Mouse (Mus musculus): ENCODE data around the gene Wfdc15b. TPM values are rescaled to one million over a fixed set of nuclear protein-coding genes. Genes with fewer than 3 reads are reported as not detected.
"Not testable (repeated sequence)": the region's sequence is repeated elsewhere in the genome, so short reads cannot be mapped to it uniquely, and the experiment has no call there.

Wfdc15b gene
- 18.9 and 31.3 TPM in 2 replicates for polyA plus RNA-seq (2014; fragmentation: Nextera tagmentation; extraction: Ambion mirVana)

DNA sequence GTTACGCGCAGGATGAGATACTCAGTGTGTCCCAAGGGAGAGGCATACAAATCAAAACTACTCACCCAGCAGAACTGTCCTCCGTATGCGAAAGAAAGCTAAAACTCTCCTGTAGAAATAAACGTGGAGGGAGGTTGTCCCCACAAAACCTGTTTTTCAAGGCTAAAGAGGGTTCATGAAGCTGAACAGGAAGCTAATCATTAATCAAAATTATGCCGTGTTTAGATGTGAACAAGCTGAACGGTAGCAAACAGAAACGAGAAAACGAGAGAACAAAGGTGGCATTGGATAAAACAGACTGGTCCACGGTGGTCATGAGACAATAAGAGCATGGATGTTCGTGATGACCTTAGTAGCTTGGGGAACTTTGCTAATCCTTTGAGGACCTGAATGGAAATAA lies at the start of gene Wfdc15b:
Wfdc15b (minus strand) TSS at position 139 of the 400 bp plus-strand sequence.
- WGBS: 40% methylated on average over 11 of the region's 11 CpGs
- H3K27ac ChIP-seq (ENCODE audit: low read depth): no peak within 1 kb of the TSS

GRCm38 (mm10) chr2:164256540-164256939 lies 35.1 kb upstream of the Wfdc15b start, which contains the start of gene Svs3b:
Gene Svs3b, minus strand, starts transcription at chr2:164256640.
- H3K4me2 ChIP-seq (ENCODE audit: low read length); ATAC-seq (replicated peaks; ENCODE audit: low FRiP score, low TSS enrichment, low read depth); H3K27ac ChIP-seq (ENCODE audit: low read depth); DNase-seq (ENCODE audit: low spot score); H3K9me3 ChIP-seq (ENCODE audit: control insufficient read depth, low read length); H3K27me3 ChIP-seq (replicated peaks; ENCODE audit: control insufficient read depth, insufficient read depth, low read length); H3K36me3 ChIP-seq (ENCODE audit: control insufficient read depth, insufficient read depth, low read length); H3K9ac ChIP-seq (ENCODE audit: low read length); H3K4me3 ChIP-seq (ENCODE audit: low read depth, low read length); H3K4me1 ChIP-seq (replicated peaks; ENCODE audit: control insufficient read depth, insufficient read depth, low read length): not testable (repeated sequence)
- 70% methylated on average over 1 of the region's 1 CpGs for WGBS

More for the DNA sequence above, at the start of gene Wfdc15b:
- Histone ChIP-seq H3K4me1 (replicated peaks; ENCODE audit: control insufficient read depth, insufficient read depth, low read length) (no peaks in the 10 kb centered on the region), H3K4me3 (ENCODE audit: low read depth, low read length) (no peak within 1 kb of the TSS), H3K36me3 (ENCODE audit: control insufficient read depth, insufficient read depth, low read length) (no peaks in the 10 kb centered on the region), H3K9ac (ENCODE audit: low read length) (no peak within 1 kb of the TSS), H3K4me2 (ENCODE audit: low read length) (peak within 1 kb of the TSS; percentile 5; the same call in 1 of the 2 replicates), H3K27me3 (replicated peaks; ENCODE audit: control insufficient read depth, insufficient read depth, low read length) (no peaks in the 10 kb centered on the region), H3K9me3 (ENCODE audit: control insufficient read depth, low read length) (no peaks in the 10 kb centered on the region)
- ATAC-seq (replicated peaks; ENCODE audit: low FRiP score, low TSS enrichment, low read depth): 0 out of 2 replicates have a peak, but pooled peaks have one; percentile 32
- peak; percentile 55 for DNase-seq (ENCODE audit: low spot score)

GRCm38 (mm10) chr2:164238366-164238765 lies 16.9 kb upstream of the Wfdc15b start, which contains the start of gene Svs2:
Gene Svs2, minus strand, starts transcription at chr2:164238466.
- Histone ChIP-seq H3K4me3 (ENCODE audit: low read depth, low read length) (no peak within 1 kb of the TSS), H3K27me3 (replicated peaks; ENCODE audit: control insufficient read depth, insufficient read depth, low read length) (no peaks in the 10 kb centered on the region), H3K27ac (ENCODE audit: low read depth) (no peak within 1 kb of the TSS), H3K9me3 (ENCODE audit: control insufficient read depth, low read length) (no peaks in the 10 kb centered on the region), H3K4me1 (replicated peaks; ENCODE audit: control insufficient read depth, insufficient read depth, low read length) (no peaks in the 10 kb centered on the region), H3K9ac (ENCODE audit: low read length) (no peak within 1 kb of the TSS), H3K4me2 (ENCODE audit: low read length) (no peak within 1 kb of the TSS), H3K36me3 (ENCODE audit: control insufficient read depth, insufficient read depth, low read length) (no peaks in the 10 kb centered on the region)
- DNase-seq (ENCODE audit: low spot score) (no peak), ATAC-seq (replicated peaks; ENCODE audit: low FRiP score, low TSS enrichment, low read depth) (no peak)
- 77% methylated on average over 3 of the region's 3 CpGs for WGBS

GRCm38 (mm10) chr2:164232671-164233070 lies 11.2 kb upstream of the Wfdc15b start:
- Histone ChIP-seq H3K4me2 (ENCODE audit: low read length) (no peak overlapping the region), H3K36me3 (ENCODE audit: control insufficient read depth, insufficient read depth, low read length) (no peaks in the 10 kb centered on the region), H3K4me1 (replicated peaks; ENCODE audit: control insufficient read depth, insufficient read depth, low read length) (no peaks in the 10 kb centered on the region), H3K27me3 (replicated peaks; ENCODE audit: control insufficient read depth, insufficient read depth, low read length) (no peaks in the 10 kb centered on the region), H3K9ac (ENCODE audit: low read length) (no peak overlapping the region), H3K27ac (ENCODE audit: low read depth) (no peak overlapping the region), H3K9me3 (ENCODE audit: control insufficient read depth, low read length) (no peaks in the 10 kb centered on the region), H3K4me3 (ENCODE audit: low read depth, low read length) (no peak overlapping the region)
- ATAC-seq (replicated peaks; ENCODE audit: low FRiP score, low TSS enrichment, low read depth) (no peak), DNase-seq (ENCODE audit: low spot score) (no peak)
- 80% methylated on average over 8 of the region's 8 CpGs for WGBS

DNA sequence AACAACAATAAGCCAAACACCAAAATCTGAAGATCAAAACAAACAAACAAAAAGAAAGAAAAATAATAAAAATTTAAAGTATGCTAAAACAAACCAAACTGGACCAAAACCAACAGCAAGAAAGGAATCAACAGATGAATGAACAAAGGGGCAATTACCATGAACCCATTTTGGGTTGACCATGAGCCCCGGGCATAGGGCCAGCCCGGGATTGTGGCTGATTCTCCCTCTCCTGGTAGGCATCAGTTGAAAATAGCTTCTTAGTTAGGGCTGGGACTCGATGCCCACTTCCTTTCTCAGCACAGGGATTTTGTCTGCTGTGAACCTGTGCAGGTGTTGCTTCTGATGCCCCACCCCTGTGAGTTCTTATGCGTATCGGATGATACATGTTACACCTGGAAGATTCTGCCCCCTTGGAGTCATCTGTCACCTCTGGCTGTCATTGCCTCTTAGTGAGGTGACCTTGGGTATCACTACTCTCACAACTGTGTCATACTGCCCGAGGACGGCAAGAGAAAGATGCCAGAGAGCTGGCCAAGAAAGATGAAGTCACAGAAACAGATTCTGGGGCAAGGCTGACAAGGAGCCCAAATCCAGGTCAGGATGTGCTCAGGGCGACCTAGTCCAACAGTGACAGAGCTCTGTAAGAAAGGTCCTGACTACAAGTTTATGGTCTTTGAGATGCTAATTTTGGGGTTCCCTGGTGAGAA lies 7.1 kb upstream of the Wfdc15b start:
- H3K4me3 ChIP-seq (ENCODE audit: low read depth, low read length): no peak overlapping the region
- no peak overlapping the region for H3K4me2 ChIP-seq (ENCODE audit: low read length)
- H3K4me1 ChIP-seq (replicated peaks; ENCODE audit: control insufficient read depth, insufficient read depth, low read length): no peaks in the 10 kb centered on the region
- ATAC-seq (replicated peaks; ENCODE audit: low FRiP score, low TSS enrichment, low read depth) (no peak), DNase-seq (ENCODE audit: low spot score) (no peak)
- H3K27me3 ChIP-seq (replicated peaks; ENCODE audit: control insufficient read depth, insufficient read depth, low read length): no peaks in the 10 kb centered on the region
- H3K27ac ChIP-seq (ENCODE audit: low read depth): no peak overlapping the region
- 84% methylated on average over 8 of the region's 8 CpGs for WGBS
- no peak overlapping the region for H3K9ac ChIP-seq (ENCODE audit: low read length)
- no peaks in the 10 kb centered on the region for H3K36me3 ChIP-seq (ENCODE audit: control insufficient read depth, insufficient read depth, low read length)
- H3K9me3 ChIP-seq (ENCODE audit: control insufficient read depth, low read length): no peaks in the 10 kb centered on the region

- Histone ChIP-seq H3K36me3 (ENCODE audit: control insufficient read depth, insufficient read depth, low read length) (no peaks in the 10 kb centered on the region), H3K27me3 (replicated peaks; ENCODE audit: control insufficient read depth, insufficient read depth, low read length) (no peaks in the 10 kb centered on the region), H3K9me3 (ENCODE audit: control insufficient read depth, low read length) (no peaks in the 10 kb centered on the region), H3K4me2 (ENCODE audit: low read length) (no peak overlapping the region), H3K4me3 (ENCODE audit: low read depth, low read length) (no peak overlapping the region), H3K4me1 (replicated peaks; ENCODE audit: control insufficient read depth, insufficient read depth, low read length) (no peaks in the 10 kb centered on the region), H3K27ac (ENCODE audit: low read depth) (no peak overlapping the region), H3K9ac (ENCODE audit: low read length) (no peak overlapping the region)
- DNase-seq (ENCODE audit: low spot score) (no peak), ATAC-seq (replicated peaks; ENCODE audit: low FRiP score, low TSS enrichment, low read depth) (no peak)
- 88% methylated on average over 9 of the region's 9 CpGs for WGBS
Measured at GRCm38 (mm10) chr2:164219295-164219694, 2.2 kb downstream of the Wfdc15b start.

DNA sequence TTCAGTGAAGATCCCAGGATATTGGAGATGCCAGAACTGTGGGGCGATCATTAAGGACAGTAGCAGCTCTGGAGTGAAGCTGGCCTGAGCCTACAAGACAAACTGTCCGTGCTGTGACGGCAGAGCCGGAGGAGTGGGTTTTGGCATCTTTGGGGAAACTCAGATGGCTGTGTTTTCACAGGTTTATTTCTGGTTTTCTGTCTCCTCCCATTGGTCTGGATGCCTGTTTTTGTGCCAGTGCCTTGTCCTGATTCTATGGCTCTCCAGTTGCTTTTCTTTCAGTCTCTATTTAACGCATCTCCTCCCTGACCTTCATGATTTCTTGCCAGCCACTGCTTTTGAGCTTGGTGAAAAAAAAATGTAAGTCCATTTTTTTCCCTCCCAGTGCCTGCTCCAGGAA lies 8.7 kb downstream of the Wfdc15b start:
- DNase-seq (ENCODE audit: low spot score) (no peak), ATAC-seq (replicated peaks; ENCODE audit: low FRiP score, low TSS enrichment, low read depth) (no peak)
- Histone ChIP-seq H3K9me3 (ENCODE audit: control insufficient read depth, low read length) (no peaks in the 10 kb centered on the region), H3K4me3 (ENCODE audit: low read depth, low read length) (no peak overlapping the region), H3K9ac (ENCODE audit: low read length) (no peak overlapping the region), H3K4me1 (replicated peaks; ENCODE audit: control insufficient read depth, insufficient read depth, low read length) (no peaks in the 10 kb centered on the region), H3K27ac (ENCODE audit: low read depth) (no peak overlapping the region), H3K4me2 (ENCODE audit: low read length) (no peak overlapping the region), H3K36me3 (ENCODE audit: control insufficient read depth, insufficient read depth, low read length) (no peaks in the 10 kb centered on the region), H3K27me3 (replicated peaks; ENCODE audit: control insufficient read depth, insufficient read depth, low read length) (no peaks in the 10 kb centered on the region)
- WGBS: 82% methylated on average over 5 of the region's 5 CpGs

DNA sequence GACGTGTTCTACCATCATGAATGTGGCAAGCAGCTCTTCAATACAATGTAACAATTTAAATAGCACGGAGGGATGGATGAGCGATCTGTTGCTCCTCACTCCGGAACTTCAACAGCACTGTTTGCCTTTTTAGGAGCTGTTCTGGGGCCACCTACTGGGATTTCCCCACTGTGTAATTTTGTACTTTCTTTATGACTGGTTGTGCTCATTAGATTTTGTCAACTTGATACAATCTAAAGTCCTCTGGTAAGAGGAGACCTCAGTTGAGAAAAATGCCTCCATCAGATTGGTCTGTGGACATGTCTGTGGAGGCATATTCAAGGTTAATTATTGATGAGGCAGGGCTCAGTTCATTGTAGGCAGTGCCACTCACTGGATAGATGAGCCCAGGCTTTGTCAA lies 10.6 kb downstream of the Wfdc15b start:
- no peak overlapping the region for H3K27ac ChIP-seq (ENCODE audit: low read depth)
- H3K4me3 ChIP-seq (ENCODE audit: low read depth, low read length): no peak overlapping the region
- no peak overlapping the region for H3K4me2 ChIP-seq (ENCODE audit: low read length)
- no peaks in the 10 kb centered on the region for H3K27me3 ChIP-seq (replicated peaks; ENCODE audit: control insufficient read depth, insufficient read depth, low read length)
- H3K9me3 ChIP-seq (ENCODE audit: control insufficient read depth, low read length): no peaks in the 10 kb centered on the region
- DNase-seq (ENCODE audit: low spot score) (no peak), ATAC-seq (replicated peaks; ENCODE audit: low FRiP score, low TSS enrichment, low read depth) (no peak)
- H3K4me1 ChIP-seq (replicated peaks; ENCODE audit: control insufficient read depth, insufficient read depth, low read length): no peaks in the 10 kb centered on the region
- no peaks in the 10 kb centered on the region for H3K36me3 ChIP-seq (ENCODE audit: control insufficient read depth, insufficient read depth, low read length)
- no peak overlapping the region for H3K9ac ChIP-seq (ENCODE audit: low read length)
- 85% methylated on average over 4 of the region's 4 CpGs for WGBS

GRCm38 (mm10) chr2:164206676-164207075 lies 14.8 kb downstream of the Wfdc15b start:
- no peak for DNase-seq (ENCODE audit: low spot score)
- no peak overlapping the region for H3K9ac ChIP-seq (ENCODE audit: low read length)
- H3K4me1 ChIP-seq (replicated peaks; ENCODE audit: control insufficient read depth, insufficient read depth, low read length): no peaks in the 10 kb centered on the region
- H3K27me3 ChIP-seq (replicated peaks; ENCODE audit: control insufficient read depth, insufficient read depth, low read length): no peaks in the 10 kb centered on the region
- H3K9me3 ChIP-seq (ENCODE audit: control insufficient read depth, low read length): no peaks in the 10 kb centered on the region
- ATAC-seq (replicated peaks; ENCODE audit: low FRiP score, low TSS enrichment, low read depth): no peak
- WGBS: 72% methylated on average over 4 of the region's 4 CpGs
- H3K36me3 ChIP-seq (ENCODE audit: control insufficient read depth, insufficient read depth, low read length): no peaks in the 10 kb centered on the region
- H3K27ac ChIP-seq (ENCODE audit: low read depth): no peak overlapping the region
- no peak overlapping the region for H3K4me2 ChIP-seq (ENCODE audit: low read length)
- H3K4me3 ChIP-seq (ENCODE audit: low read depth, low read length): no peak overlapping the region

Measured in intestine, embryonic 14.5 days (tissue).